In genomic region chr6:56608277-56608676, GRCm38 (mm10) we compare ENCODE assay signal across 8 mouse cellular contexts. TPM values are rescaled to one million over a fixed set of nuclear protein-coding genes. Genes with fewer than 3 reads are reported as not detected.
DNase-seq lines count a peak whose midpoint lies in the region; ATAC-seq lines count a peak whose summit lies in the region.

No protein-coding gene starts in this region.

- no peaks in the 10 kb centered on the region for H3K27me3 ChIP-seq in intestine, embryonic 14.5 days (replicated peaks; ENCODE audit: control insufficient read depth, insufficient read depth, low read length)
- no peaks in the 10 kb centered on the region for H3K27me3 ChIP-seq in intestine, embryonic 15.5 days (replicated peaks)

- ATAC-seq in intestine, embryonic 14.5 days (replicated peaks; ENCODE audit: low FRiP score, low TSS enrichment, low read depth), result no peak
- ATAC-seq in intestine, embryonic 15.5 days, result no peak
- peak; percentile 63; the same call in 1 of the 2 replicates for ATAC-seq in megakaryocyte, adult 5-6 weeks (ENCODE audit: poor library complexity, severe bottlenecking)

- H3K4me3 ChIP-seq in intestine, embryonic 14.5 days (ENCODE audit: low read depth, low read length), result no peak overlapping the region
- H3K4me3 ChIP-seq in intestine, embryonic 15.5 days (replicated peaks), result no peak overlapping the region

- intact Hi-C loops in heart, postnatal 10 days (cut with DNase I), result loop anchor here (1.0 to 5.0 kb wide), 3 partner anchors 84 to 541 kb away; no protein-coding TSS in a partner anchor

- H3K9me3 ChIP-seq in intestine, embryonic 14.5 days (ENCODE audit: control insufficient read depth, low read length), result no peaks in the 10 kb centered on the region
- H3K9me3 ChIP-seq in intestine, embryonic 15.5 days, result no peaks in the 10 kb centered on the region

- WGBS in intestine, embryonic 14.5 days, result 11% methylated on average over 4 of the region's 4 CpGs
- 5% methylated on average over 4 of the region's 4 CpGs for WGBS in intestine, embryonic 15.5 days

- no peaks in the 10 kb centered on the region for H3K36me3 ChIP-seq in intestine, embryonic 14.5 days (ENCODE audit: control insufficient read depth, insufficient read depth, low read length)
- no peaks in the 10 kb centered on the region for H3K36me3 ChIP-seq in intestine, embryonic 15.5 days

- no peaks in the 10 kb centered on the region for H3K4me1 ChIP-seq in intestine, embryonic 14.5 days (replicated peaks; ENCODE audit: control insufficient read depth, insufficient read depth, low read length)
- H3K4me1 ChIP-seq in intestine, embryonic 15.5 days (replicated peaks), result no peaks in the 10 kb centered on the region

- no peak overlapping the region for H3K4me2 ChIP-seq in intestine, embryonic 14.5 days (ENCODE audit: low read length)
- H3K4me2 ChIP-seq in intestine, embryonic 15.5 days (replicated peaks), result no peak overlapping the region

- H3K27ac ChIP-seq in intestine, embryonic 14.5 days (ENCODE audit: low read depth), result no peak overlapping the region
- no peak overlapping the region for H3K27ac ChIP-seq in intestine, embryonic 15.5 days

- H3K9ac ChIP-seq in intestine, embryonic 14.5 days (ENCODE audit: low read length), result no peak overlapping the region
- H3K9ac ChIP-seq in intestine, embryonic 15.5 days, result no peak overlapping the region

- peak; percentile 79 for DNase-seq in intestine, embryonic 14.5 days (ENCODE audit: low spot score)
- DNase-seq in c-Kit-negative CD71-positive TER-119-positive erythroid progenitor cells, embryonic 14.5 days (ENCODE audit: low read depth, low spot score), result peak; percentile 29
- DNase-seq in fibroblast of lung, adult 2 months (ENCODE audit: low read depth), result peak; percentile 16
- peak; percentile 74 to 84 for DNase-seq in heart, postnatal 10 days
- DNase-seq in layer of hippocampus, adult 9-11 months, result peak; percentile 52
- DNase-seq in right cerebral cortex, postnatal 36 days (ENCODE audit: low spot score in 2 of 2), result peak; percentile 53 to 58

RNA-seq across cellular contexts. Expression of gene Pde1c, which starts 39.4 kb away (rescaled TPM):
- polyA plus RNA-seq in intestine, embryonic 14.5 days (2014; fragmentation: Nextera tagmentation; extraction: Ambion mirVana), result 2.1 and 2.2 TPM in 2 replicates
- polyA plus RNA-seq in intestine, embryonic 15.5 days (2015; fragmentation: Nextera tagmentation; extraction: Ambion mirVana), result 1.9 TPM in 2 replicates
- total RNA-seq in heart, postnatal 10 days (2021), result 10 to 100 TPM; 93.8 to 96.8 TPM
- total RNA-seq in megakaryocyte, adult 5-6 weeks (2015), result 0.07 TPM in 1 of 2 replicates, not detected in the other
- total RNA-seq in megakaryocyte, adult 5-6 weeks (2017), result 0.18 and 0.28 TPM in 2 replicates

Comparison
In these comparisons a context has a peak if more than half of its experiments do, and no peak if none do; other contexts are left out.
1. DNase-seq: peak in every context shown above with its lines; median percentile 79 in intestine, embryonic 14.5 days; 79 in heart, postnatal 10 days; 56 in right cerebral cortex, postnatal 36 days; 52 in layer of hippocampus, adult 9-11 months; 29 in c-Kit-negative CD71-positive TER-119-positive erythroid progenitor cells, embryonic 14.5 days; 16 in fibroblast of lung, adult 2 months.
2. RNA of gene Pde1c, which starts 39.4 kb away (total RNA-seq): 93.8 to 96.8 TPM in heart, postnatal 10 days; 0.07 to 0.28 TPM in megakaryocyte, adult 5-6 weeks; every median in the first group is over 10 times any median in the second.